Mouse (Mus musculus) right cerebral cortex, postnatal 36 days (tissue): ENCODE data around the gene Il1rapl1.

Experiments
- DNase-seq, 2 experiments: peaks; one replicate each; pipeline ENCODE4 v3.0.0; 2022; ENCODE audit warnings: low spot score in 2 of 2, mixed read lengths in 1 of 2

Gene Il1rapl1

GRCm38 (mm10) chrX:88115609-88116073, at the start of gene Il1rapl1:
Gene Il1rapl1, minus strand, starts transcription at chrX:88115645.
- DNase-seq, result no peak

- no peak for DNase-seq
Measured at GRCm38 (mm10) chrX:88158037-88158436, 42.6 kb upstream of the Il1rapl1 start.

GRCm38 (mm10) chrX:88125612-88126011, 10.2 kb upstream of the Il1rapl1 start:
- no peak for DNase-seq

GRCm38 (mm10) chrX:88120070-88120469, 4.6 kb upstream of the Il1rapl1 start:
- DNase-seq, result no peak

- DNase-seq, result no peak
Measured at GRCm38 (mm10) chrX:88117858-88118257, 2.4 kb upstream of the Il1rapl1 start.

- DNase-seq, result no peak
Measured at GRCm38 (mm10) chrX:88116326-88116725, 881 bp upstream of the Il1rapl1 start.

GRCm38 (mm10) chrX:88113561-88113960, 1.9 kb downstream of the Il1rapl1 start:
- no peak for DNase-seq

- no peak for DNase-seq
Measured at GRCm38 (mm10) chrX:88112254-88112653, 3.2 kb downstream of the Il1rapl1 start.

- DNase-seq, result no peak
Measured at GRCm38 (mm10) chrX:88109733-88110132, 5.7 kb downstream of the Il1rapl1 start.

GRCm38 (mm10) chrX:88093936-88094569, 21.4 kb downstream of the Il1rapl1 start:
- no peak for DNase-seq

GRCm38 (mm10) chrX:88089873-88090272, 25.6 kb downstream of the Il1rapl1 start:
- DNase-seq, result no peak

- DNase-seq, result peak in 1 of 2 experiments; percentile 12
Measured at GRCm38 (mm10) chrX:88072741-88073419, 42.6 kb downstream of the Il1rapl1 start.

GRCm38 (mm10) chrX:88070368-88070767, 45.1 kb downstream of the Il1rapl1 start:
- no peak for DNase-seq

- no peak for DNase-seq
Measured at GRCm38 (mm10) chrX:88043556-88043955, 71.9 kb downstream of the Il1rapl1 start.

GRCm38 (mm10) chrX:88038984-88039383, 76.5 kb downstream of the Il1rapl1 start:
- peak in 1 of 2 experiments; percentile 17 for DNase-seq

GRCm38 (mm10) chrX:87897172-87897571, 218.3 kb downstream of the Il1rapl1 start:
- no peak for DNase-seq

- no peak for DNase-seq
Measured at GRCm38 (mm10) chrX:87891916-87892315, 223.5 kb downstream of the Il1rapl1 start.

- no peak for DNase-seq
Measured at GRCm38 (mm10) chrX:87854107-87854506, 261.3 kb downstream of the Il1rapl1 start.

GRCm38 (mm10) chrX:87813884-87814283, 301.6 kb downstream of the Il1rapl1 start:
- DNase-seq, result no peak

- DNase-seq, result no peak
Measured at GRCm38 (mm10) chrX:87807717-87808116, 307.7 kb downstream of the Il1rapl1 start.

- no peak for DNase-seq
Measured at GRCm38 (mm10) chrX:87793011-87793410, 322.4 kb downstream of the Il1rapl1 start.

- DNase-seq, result peak; percentile 24 to 42
Measured at GRCm38 (mm10) chrX:87710589-87710988, 404.9 kb downstream of the Il1rapl1 start.

GRCm38 (mm10) chrX:87663856-87664255, 451.6 kb downstream of the Il1rapl1 start:
- no peak for DNase-seq
